Mouse (Mus musculus) heart, postnatal 4 days (tissue): ENCODE measurements around the gene Mink1. TPM values are rescaled to one million over a fixed set of nuclear protein-coding genes. Genes with fewer than 3 reads are reported as not detected.

Experiments used
- DNase-seq: peaks from one replicate; pipeline ENCODE4 v3.0.0; 2021
- total RNA-seq, 2 experiments: library from RNA; stranded (reverse); gene quantifications; 2 replicates each; pipeline ENCODE4 v1.2.3; 2021

The Mink1 gene
- total RNA-seq, 2 experiments from 2014 or later = 38.2 to 42.5 TPM

DNA sequence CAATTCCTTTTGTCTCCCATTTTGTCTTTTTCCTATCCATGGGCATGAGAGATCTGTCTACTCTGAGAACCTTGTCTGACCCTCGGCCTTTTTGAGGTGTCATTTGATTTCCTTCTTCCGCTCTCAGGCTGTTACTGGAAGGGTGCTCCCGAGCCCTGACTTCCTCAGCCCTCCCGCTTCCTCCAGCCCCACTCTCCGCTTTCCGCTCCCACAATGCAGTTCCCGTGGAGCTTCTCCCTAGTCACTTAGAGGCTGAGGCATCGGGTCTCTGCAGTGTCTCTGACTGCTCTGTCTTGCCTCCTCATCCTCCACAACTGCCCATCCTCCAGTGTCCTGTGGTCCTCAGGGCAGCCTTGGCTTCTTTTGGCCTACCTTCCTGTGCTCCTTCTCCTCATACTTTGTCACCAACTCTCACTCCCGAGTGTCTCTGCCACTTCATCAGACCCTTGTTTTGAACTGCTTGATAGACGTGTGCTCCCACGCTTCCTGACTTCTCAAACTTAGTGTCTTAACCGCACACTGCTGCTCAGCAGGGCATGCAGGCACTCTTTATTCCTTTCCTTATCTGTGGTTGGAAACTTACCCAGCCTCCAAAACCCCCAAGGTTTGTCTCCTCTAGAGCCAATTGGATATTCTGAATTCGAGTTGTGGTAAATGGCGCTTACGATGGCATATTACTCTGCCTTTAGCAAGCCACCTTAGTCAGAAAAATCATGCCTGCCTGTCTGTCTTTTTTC, 31.7 kb downstream of the Mink1 start:
- peak; percentile 36 for DNase-seq

GRCm38 (mm10) chr11:70595638-70596037, 33.0 kb downstream of the Mink1 start:
- no peak for DNase-seq

DNA sequence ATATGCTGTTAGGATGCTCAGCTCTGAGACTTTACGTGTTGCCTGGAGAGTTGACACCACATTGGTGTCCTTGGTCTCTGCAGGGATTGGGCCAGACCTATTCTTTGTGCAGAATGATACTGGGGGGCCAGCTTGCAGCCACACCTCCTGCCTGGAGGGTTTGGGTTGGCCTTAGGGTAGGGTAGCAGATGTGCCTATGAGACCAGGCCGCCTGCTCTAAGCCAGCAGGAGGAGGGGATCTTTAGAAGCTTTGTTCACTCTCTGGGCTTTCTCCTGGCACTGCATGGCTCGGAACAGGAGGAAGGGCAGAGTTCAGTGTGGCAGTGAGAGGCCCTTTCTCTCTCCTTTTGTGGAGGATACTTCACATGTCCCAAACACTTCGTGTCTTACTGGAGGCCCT, 33.4 kb downstream of the Mink1 start:
- no peak for DNase-seq

- no peak for DNase-seq
These were observed 34.6 kb downstream of the Mink1 start for GRCm38 (mm10) chr11:70597301-70597700.

- no peak for DNase-seq
These were observed 35.8 kb downstream of the Mink1 start for GRCm38 (mm10) chr11:70598451-70598953.

DNA sequence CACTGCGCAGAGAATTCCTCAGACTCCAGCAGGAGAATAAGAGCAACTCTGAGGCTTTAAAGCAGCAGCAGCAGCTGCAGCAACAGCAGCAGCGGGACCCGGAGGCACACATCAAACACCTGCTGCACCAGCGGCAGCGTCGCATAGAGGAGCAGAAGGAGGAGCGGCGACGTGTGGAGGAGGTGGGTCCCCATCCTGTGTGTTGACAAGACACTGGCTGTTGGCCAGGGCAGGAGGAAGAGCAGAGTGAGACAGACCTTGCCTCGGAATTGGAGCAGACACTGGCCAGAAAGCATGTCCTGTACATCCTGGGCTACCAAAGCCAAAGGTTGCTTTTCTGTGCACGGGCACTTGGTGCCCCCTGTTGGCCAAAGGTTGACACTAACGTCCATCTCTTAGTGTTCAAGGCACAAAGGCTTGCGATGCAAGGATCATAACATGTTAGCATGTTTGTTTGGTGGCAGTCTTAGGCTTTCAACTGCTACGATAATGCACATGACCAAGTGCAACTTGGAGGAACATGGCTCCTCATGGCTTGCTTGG, 42.4 kb downstream of the Mink1 start:
- peak; percentile 86 for DNase-seq

GRCm38 (mm10) chr11:70606717-70607116, 44.0 kb downstream of the Mink1 start:
- no peak for DNase-seq

- no peak for DNase-seq
These were observed 44.9 kb downstream of the Mink1 start for GRCm38 (mm10) chr11:70607611-70608010.

DNA sequence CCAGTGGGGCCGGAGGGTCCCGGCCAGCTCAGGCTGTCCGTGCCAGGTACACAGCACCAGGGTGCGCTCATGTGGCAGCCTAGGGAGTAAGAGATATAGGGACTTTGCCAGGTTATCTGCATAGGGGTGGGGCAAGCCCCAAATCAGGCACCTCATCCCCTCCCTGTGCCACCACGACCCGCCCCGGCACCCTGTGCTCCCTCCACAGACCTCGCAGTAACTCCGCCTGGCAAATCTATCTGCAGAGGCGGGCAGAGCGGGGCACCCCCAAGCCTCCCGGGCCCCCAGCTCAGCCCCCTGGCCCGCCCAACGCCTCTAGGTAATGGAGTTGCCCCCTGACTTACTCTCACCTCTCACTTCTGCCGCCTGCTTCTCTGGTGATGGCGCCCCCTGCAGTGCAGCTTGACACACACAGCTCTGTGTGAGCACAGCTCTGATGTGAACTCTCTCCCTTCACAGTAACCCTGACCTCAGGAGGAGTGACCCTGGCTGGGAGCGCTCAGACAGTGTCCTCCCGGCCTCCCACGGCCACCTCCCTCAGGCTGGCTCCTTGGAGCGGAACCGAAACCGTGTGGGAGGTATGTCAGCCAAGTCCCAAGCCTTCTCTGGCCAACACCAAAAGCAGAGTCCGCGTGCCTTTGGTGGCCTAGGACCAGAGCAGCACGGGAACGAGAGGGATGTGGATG, 45.8 kb downstream of the Mink1 start:
- DNase-seq = peak; percentile 36

DNA sequence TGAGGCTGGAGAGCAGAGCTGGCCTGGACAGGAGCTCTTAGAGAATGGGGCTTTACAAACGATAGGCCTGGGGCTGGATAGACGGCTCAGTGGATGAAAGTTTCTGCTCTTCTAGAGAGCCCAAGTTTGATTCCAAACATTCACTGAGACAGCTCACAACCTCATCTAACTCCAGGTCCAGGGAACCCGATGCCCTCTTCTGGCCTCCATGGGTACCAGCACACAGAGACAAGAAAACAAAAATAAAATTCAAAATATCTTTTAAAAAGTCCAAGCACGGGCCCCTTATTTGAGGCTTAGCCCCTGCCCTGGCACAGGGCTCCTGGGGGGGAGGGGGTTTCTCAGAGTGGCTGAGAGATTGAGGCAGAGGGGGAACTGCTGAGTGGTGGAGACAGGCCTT, 48.1 kb downstream of the Mink1 start:
- DNase-seq = no peak

GRCm38 (mm10) chr11:70612505-70612904, 49.8 kb downstream of the Mink1 start:
- no peak for DNase-seq

GRCm38 (mm10) chr11:70615074-70615473, 52.4 kb downstream of the Mink1 start:
- peak; percentile 63 for DNase-seq

DNA sequence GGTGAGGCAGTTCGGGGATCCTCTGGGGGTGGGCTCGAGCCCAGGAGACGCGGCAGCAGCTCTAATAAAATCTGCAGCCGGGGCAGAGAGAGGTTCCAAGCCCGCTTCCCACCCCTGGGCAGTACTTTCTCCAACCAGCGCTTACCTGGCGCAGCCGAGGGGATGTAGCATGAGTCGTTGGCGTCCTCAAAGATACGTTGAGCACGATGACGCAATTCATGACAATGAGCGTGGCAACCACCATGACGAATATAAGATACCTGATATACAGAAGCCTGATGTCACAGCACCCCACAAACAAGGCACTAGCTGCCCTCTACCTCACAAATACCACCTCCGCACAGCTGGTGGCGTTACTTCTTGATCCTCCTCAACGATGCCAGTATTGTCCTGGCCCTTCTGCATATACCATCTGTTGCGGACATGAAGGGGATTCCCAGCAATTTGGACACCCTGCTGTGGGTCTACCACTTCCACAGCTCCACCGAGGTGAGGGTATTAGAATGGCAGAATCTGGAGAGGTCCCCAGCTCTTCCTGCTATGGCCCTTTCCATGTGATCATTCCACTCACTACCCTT, 52.9 kb downstream of the Mink1 start, which contains the start of gene 4930544D05Rik:
Gene 4930544D05Rik (plus strand): TSS at position 333 of the 578 bp plus-strand sequence.
- DNase-seq = no peak

GRCm38 (mm10) chr11:70619101-70619500, 56.4 kb downstream of the Mink1 start, which contains the start of gene Chrne:
Gene Chrne, minus strand, starts transcription at chr11:70619216.
- no peak for DNase-seq

DNA sequence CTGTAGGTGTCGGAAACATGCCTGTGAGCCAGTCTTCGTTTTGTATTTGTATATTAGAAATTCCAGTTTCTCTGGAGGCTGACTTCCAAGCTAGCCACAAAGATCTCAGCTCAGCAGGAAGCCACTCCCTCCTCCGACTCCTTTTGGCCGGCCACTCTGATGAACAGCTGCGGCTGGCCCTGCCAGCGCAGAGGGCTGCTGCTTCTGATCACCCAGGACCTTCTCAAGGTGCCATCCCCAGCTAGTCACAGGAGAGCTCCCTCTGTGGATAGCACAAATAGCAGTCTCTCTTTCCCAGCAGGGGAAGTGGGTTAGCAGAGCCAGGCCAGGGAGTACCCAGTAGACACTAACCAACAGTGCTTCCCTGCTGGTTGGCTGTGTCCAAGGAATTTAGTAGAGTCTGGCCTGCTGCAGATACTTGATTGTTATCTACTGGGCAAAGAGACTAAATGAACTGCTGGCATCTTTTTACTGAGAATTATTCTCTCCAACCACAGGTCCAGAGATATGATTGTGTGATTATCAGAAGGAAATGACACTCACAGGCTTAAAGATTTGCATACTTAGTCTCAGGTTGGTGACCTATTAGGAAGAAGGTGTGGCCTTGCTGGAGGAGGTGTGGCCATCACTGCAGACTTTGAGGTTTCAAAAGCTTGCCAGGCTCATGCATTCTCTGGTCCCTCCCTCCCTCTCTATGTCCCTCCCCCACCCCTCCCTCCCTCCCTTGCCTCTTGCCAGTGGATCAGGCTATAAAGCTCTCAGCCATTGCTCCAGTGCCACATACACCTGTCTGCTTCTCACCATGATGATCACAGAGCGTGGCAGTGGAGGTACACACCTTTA, 59.5 kb downstream of the Mink1 start:
- DNase-seq = no peak

GRCm38 (mm10) chr11:70623053-70623742, 60.5 kb downstream of the Mink1 start:
- no peak for DNase-seq

DNA sequence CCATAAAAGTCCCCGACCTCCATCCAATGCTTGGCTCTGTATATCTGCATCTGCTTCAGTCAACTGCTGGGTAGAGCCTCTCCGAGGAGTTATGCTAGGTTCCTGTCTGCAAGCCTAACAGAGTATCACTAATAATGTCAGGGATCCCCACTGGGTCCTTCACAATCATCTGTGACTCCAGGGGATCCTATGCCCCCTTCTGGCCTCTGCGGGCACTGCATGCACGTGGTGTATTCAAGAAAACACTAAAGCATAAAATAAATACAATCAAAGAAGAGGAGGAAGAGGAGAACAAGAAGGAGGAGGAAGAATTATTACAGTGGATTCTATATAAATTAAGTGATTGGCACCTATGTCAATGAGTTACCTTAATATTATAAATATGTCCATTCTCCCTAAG, 62.8 kb downstream of the Mink1 start:
- peak; percentile 66 for DNase-seq

DNA sequence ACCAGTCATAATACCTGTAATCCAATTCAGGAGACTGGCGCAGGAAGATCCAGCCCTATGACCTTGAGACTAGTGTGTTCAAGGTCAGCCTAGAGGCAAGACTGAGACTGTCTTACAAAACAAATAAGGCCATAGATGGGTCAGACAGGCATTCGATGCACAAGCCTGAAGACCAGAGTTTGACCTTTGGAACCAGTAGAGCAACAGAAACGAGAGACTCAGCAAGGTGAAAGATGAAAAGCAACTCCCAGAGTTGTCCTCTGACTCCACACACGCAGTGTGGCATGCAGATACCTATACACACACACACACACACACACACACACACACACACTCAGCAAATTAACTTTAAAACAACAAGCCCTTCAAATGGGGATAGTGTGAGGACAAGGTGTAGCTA, 64.2 kb downstream of the Mink1 start:
- no peak for DNase-seq

DNA sequence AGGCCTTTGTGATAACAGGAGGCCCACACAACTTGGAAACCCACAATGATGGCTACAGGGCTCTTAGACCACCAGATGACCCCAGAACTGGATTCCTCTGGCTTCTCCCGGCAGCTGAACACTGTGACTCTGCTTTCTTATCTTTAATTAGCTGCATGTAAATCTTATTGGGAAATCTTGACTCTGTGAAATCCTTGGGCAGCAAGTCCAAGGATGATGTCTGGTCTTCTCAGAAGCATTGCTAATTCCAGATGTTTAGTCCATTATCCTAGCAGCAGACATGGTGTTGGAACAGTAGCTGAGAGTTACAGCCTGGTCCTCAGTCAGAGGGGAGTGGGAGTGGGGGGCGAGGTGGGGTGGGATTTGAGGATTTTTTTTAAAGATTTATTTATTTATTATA, 65.8 kb downstream of the Mink1 start:
- no peak for DNase-seq

DNA sequence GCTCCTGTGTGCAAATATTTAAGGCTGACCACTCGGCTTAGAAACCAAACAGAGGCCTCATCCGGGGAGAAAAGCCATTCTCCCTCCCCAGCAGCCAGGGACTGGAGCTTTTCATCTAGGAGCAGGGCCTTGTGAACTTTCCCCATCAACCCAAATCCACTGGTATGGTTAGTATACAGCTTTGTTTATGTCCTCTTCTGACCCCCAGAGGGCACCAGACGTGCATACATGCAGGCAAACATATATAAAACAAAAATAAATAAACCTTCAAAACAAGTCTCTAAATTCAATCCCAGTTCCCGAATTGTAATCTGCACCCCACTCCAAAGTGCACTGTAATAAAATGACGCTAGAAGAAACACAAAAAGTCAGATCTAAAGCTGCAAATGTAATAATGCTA, 66.9 kb downstream of the Mink1 start:
- DNase-seq = no peak

GRCm38 (mm10) chr11:70630129-70630528, 67.4 kb downstream of the Mink1 start:
- DNase-seq = no peak

DNA sequence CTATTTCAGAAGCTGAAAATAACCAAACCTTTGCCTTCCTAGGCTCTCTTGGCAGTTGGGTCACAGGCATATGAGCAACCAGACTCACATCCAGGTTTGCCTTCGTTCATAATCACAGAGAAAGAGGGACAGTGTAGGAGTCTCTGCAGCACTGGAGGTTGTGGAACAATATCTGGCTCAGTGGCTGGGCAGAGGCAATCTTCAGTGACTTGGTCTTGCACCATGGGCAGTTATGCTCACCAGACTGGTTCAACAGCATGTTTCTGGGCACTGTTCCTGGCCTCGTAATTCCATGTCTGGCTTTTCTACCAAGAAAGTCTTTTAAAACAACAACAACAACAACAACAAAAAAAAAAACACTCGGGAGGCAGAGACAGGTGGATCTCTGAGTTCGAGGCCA, 72.9 kb downstream of the Mink1 start:
- no peak for DNase-seq
